Mouse (Mus musculus) embryonic fibroblast, embryonic 13.5 days (primary cell): ENCODE results near the gene Pard3. TPM values are rescaled to one million over a fixed set of nuclear protein-coding genes. Genes with fewer than 3 reads are reported as not detected.

Experiments used
- H3K27ac ChIP-seq: 2 replicates; pipeline ENCODE4 v1.5.1; 2012; ENCODE audit warnings: low read length, control low read depth, inconsistent platforms; ENCODE audit not compliant: insufficient read depth
- H3K4me1 ChIP-seq: 2 replicates; pipeline ENCODE4 v1.6.1; 2011; ENCODE audit warnings: low read length; ENCODE audit not compliant: control insufficient read depth, insufficient read depth
- H3K4me3 ChIP-seq: 2 replicates; pipeline ENCODE4 v1.5.1; 2011; ENCODE audit warnings: mild to moderate bottlenecking, control low read depth, low read length; ENCODE audit not compliant: insufficient read depth
- CTCF ChIP-seq: IDR thresholded peaks from 2 replicates; pipeline ENCODE4 v1.5.1; 2011; ENCODE audit warnings: mild to moderate bottlenecking, control low read depth, low read length, moderate library complexity, borderline replicate concordance; ENCODE audit not compliant: insufficient read depth
- POLR2A ChIP-seq: IDR thresholded peaks from 2 replicates; pipeline ENCODE4 v1.6.1; 2011; ENCODE audit warnings: low read depth, mild to moderate bottlenecking, control low read depth, low read length, moderate library complexity
- polyA plus RNA-seq: library from polyadenylated mRNA; stranded (reverse); fragments of >200 nt; gene quantifications from 2 replicates; pipeline ENCODE4 v1.2.4, GENCODE M21; 2011; ENCODE audit warnings: low read depth; ENCODE audit not compliant: missing spikeins, insufficient read length

Pard3 gene
- polyA plus RNA-seq, 1 experiment = 34.4 TPM

DNA sequence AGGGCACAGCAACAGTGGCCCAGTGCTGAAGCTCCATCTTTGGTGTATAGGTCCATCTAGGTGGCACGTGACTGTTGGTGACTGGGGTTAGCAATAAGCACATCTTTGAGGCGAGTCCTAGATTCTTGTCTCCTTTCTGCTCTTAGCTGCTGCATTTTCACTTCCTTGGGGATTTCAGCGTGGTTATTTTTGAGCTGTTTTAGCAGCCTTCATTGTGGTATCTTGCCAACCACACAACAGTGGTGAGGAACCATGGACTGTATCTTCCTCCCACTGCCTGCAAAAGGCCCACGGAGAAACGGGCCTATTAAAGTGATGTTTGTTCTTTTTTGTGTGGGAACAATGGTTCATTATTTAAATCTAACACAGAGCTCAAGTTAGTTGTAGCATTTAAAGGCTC lies 363.2 kb downstream of the Pard3 start:
- no peak for TF ChIP-seq POLR2A
- H3K4me1 ChIP-seq = no peaks in the 10 kb centered on the region
- H3K27ac ChIP-seq = no peak overlapping the region
- no peak overlapping the region for H3K4me3 ChIP-seq

- Histone ChIP-seq H3K27ac (no peak overlapping the region), H3K4me3 (no peak overlapping the region), H3K4me1 (no peaks in the 10 kb centered on the region)
- TF ChIP-seq CTCF = no peak
- no peak for TF ChIP-seq POLR2A
Measured at GRCm38 (mm10) chr8:127428004-127428403, 364.3 kb downstream of the Pard3 start.

- Histone ChIP-seq H3K4me1 (no peaks in the 10 kb centered on the region), H3K27ac (no peak overlapping the region), H3K4me3 (no peak overlapping the region)
- no peak for TF ChIP-seq POLR2A
- TF ChIP-seq CTCF = no peak
Measured at GRCm38 (mm10) chr8:127431236-127431635, 367.5 kb downstream of the Pard3 start.

DNA sequence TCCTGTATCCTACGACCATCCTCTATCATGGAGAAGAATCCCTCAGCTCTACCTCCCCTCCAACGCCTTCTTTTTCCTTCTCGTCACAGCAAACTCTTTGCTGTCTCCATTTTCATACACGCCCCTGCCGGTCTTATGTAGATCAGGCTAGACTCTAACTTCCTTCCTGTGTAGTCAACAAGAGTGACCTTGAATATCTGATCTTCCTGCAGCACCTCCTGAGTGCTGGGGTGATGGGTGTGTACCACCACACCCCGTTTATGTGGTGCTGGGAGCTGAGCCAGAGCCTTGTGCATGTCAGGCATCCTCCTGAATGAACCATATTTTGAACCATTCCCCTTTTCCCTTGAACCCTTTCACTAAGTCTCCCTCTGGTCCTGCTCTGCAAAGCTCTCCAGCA lies 372.3 kb downstream of the Pard3 start:
- no peak overlapping the region for H3K4me3 ChIP-seq
- TF ChIP-seq CTCF = no peak
- TF ChIP-seq POLR2A = no peak
- no peaks in the 10 kb centered on the region for H3K4me1 ChIP-seq
- no peak overlapping the region for H3K27ac ChIP-seq

DNA sequence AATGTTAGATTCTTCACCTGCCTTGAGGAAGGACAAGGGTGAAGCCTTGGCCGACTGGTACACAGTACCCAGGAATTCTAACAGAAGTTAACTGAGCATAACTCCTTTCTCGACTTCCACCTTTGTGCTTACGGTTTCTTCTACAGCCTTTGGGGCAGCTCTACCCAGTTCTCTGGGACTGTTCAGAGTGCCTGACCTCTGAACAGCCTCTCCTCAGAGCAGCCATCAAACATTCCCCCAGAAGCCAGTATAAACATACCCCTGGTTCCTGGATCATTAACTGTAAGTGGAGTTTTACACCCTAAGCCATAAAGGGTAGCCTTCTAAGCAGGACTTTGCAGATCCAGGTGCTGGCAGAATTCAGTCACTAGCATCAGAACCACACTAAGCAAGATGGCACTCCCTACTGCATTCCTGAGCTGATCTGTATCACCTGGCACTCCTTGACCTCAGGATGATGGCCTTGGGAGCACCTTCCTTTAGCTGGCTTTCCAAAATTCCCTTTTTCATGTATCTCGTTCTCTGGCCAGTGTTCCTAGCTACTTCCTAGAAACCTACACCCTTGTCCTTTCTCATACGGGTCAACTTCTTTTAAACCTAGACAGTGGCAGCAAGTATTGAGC lies 374.0 kb downstream of the Pard3 start:
- no peak overlapping the region for H3K27ac ChIP-seq
- no peaks in the 10 kb centered on the region for H3K4me1 ChIP-seq
- no peak for TF ChIP-seq POLR2A
- TF ChIP-seq CTCF = no peak
- H3K4me3 ChIP-seq = no peak overlapping the region

DNA sequence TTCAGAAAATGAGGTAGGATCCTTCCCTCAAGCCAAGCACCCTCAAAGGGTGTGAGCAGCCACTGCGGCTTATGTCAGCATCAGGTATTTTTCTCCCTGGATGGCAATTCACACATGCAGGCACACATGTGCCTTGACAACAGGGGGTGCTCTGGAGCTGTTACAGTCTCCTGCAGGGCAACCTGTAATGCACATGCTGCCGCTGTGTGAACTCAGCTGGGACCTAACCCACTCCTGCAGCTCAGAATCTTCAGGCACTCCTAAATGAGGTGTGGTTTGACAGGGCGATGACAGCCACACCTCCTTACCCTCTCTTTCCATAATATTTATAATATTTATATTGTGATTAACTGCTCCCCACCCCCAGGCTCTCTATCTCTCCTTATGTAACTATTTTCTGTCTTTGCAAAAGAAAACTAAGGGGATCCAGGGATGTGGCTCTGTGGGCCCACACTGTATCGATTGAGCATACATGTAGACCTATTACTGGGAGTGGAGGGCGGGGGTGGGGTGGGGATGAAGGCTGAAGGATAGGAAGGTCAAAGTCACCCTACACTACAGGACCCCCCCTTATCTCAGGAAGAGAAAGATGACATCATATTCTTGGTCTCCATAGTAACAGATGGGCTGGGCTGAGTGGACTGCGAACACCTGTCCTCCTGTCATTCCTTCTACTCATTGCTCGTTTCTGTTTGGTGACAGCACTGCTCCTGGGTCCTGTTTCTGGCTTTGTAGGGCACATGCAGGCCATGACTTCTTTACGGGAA lies 375.1 kb downstream of the Pard3 start:
- Histone ChIP-seq H3K27ac (no peak overlapping the region), H3K4me3 (no peak overlapping the region), H3K4me1 (no peaks in the 10 kb centered on the region)
- TF ChIP-seq CTCF (peak; percentile 53; the same call in 1 of the 2 replicates), POLR2A (no peak)

GRCm38 (mm10) chr8:127439392-127440160 lies 375.9 kb downstream of the Pard3 start:
- no peaks in the 10 kb centered on the region for H3K4me1 ChIP-seq
- no peak overlapping the region for H3K27ac ChIP-seq
- no peak for TF ChIP-seq POLR2A
- TF ChIP-seq CTCF = no peak
- H3K4me3 ChIP-seq = no peak overlapping the region

DNA sequence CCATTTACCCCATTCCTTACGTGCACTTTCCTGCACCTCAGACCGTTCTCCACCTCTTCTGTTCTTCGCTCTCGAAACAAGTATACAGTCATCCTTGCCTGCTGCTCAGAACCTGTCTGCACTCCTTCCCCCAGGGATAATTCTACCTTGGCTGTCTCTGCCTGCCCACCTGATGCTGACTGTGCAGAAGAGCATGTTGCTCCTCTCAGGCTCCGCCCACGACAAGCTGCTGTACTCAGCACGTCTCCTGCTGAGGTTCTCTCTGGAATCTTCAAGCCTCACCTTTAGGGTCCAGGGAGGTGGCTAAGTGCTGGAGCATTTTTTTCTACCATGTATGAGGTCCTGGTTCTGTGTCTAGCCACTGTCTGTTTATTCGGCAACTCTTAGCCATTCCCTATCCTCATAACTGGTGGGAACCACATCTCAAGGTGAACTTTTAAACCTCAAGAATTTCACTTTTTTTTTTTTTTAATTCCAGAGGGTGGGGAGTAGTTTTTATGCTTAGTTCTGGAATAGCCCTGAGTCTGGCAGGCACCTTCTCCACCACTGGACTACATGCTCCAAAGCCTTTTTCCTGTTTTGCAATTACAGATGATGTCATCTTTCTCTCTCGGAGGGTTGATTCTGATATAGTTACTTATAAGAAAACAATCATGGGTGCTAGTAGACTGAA lies 376.6 kb downstream of the Pard3 start:
- Histone ChIP-seq H3K4me3 (no peak overlapping the region), H3K27ac (no peak overlapping the region), H3K4me1 (no peaks in the 10 kb centered on the region)
- TF ChIP-seq POLR2A = no peak
- no peak for TF ChIP-seq CTCF

- no peak for TF ChIP-seq POLR2A
- no peak for TF ChIP-seq CTCF
- H3K27ac ChIP-seq = no peak overlapping the region
- H3K4me3 ChIP-seq = no peak overlapping the region
- no peaks in the 10 kb centered on the region for H3K4me1 ChIP-seq
Measured at GRCm38 (mm10) chr8:127440834-127441485, 377.3 kb downstream of the Pard3 start.
